Mouse (Mus musculus) lung, embryonic 15.5 days (tissue): Measurements from ENCODE around the gene Ptcd2. TPM values are rescaled to one million over a fixed set of nuclear protein-coding genes. Genes with fewer than 3 reads are reported as not detected.

Experiments used
- ATAC-seq: fragments of 200-750 bp; cut with Nextera tagmentation; 2 replicates; pipeline ENCODE4 v1.8.0; 2017; ENCODE audit warnings: moderate number of reproducible peaks, borderline replicate concordance; ENCODE audit not compliant: low FRiP score, low TSS enrichment; ENCODE audit errors: extremely low read depth
- H3K27ac ChIP-seq: fragments of 300-500 bp; sonication (generic); 2 replicates; pipeline ENCODE4 v1.5.1; 2015; ENCODE audit warnings: moderate library complexity, mild to moderate bottlenecking, inconsistent platforms
- H3K27me3 ChIP-seq: fragments of 300-500 bp; sonication (generic); 2 replicates; pipeline ENCODE4 v1.6.1; 2015; ENCODE audit warnings: inconsistent platforms
- H3K36me3 ChIP-seq: fragments of 300-500 bp; sonication (generic); 2 replicates; pipeline ENCODE4 v1.6.1; 2015; ENCODE audit warnings: inconsistent platforms
- H3K4me1 ChIP-seq: fragments of 300-500 bp; sonication (generic); 2 replicates; pipeline ENCODE4 v1.6.1; 2015; ENCODE audit warnings: inconsistent platforms
- H3K4me2 ChIP-seq: fragments of 300-500 bp; sonication (generic); 2 replicates; pipeline ENCODE4 v1.6.1; 2015; ENCODE audit warnings: inconsistent platforms, mild to moderate bottlenecking, moderate library complexity
- H3K4me3 ChIP-seq: fragments of 300-500 bp; sonication (generic); 2 replicates; pipeline ENCODE4 v1.5.1; 2015; ENCODE audit warnings: mild to moderate bottlenecking, inconsistent platforms
- H3K9ac ChIP-seq: fragments of 300-500 bp; sonication (generic); 2 replicates; pipeline ENCODE4 v1.6.1; 2015; ENCODE audit warnings: inconsistent platforms
- H3K9me3 ChIP-seq: fragments of 300-500 bp; sonication (generic); 2 replicates; pipeline ENCODE4 v1.6.1; 2016; ENCODE audit warnings: inconsistent platforms
- WGBS: fragments of 180-500 bp; shearing (Covaris S2); methylation state at CpG from one replicate; pipeline ENCODE4 v1.1.7; 2015; 5-methylcytosine and 5-hydroxymethylcytosine counted together
- polyA plus RNA-seq: library from polyadenylated mRNA; unstranded; fragments of >200 nt; fragmentation: Nextera tagmentation; extraction: Ambion mirVana; gene quantifications from 2 replicates; pipeline ENCODE4 v1.2.1, GENCODE M21; 2015

Gene Ptcd2
- polyA plus RNA-seq, 1 experiment from 2014 or later, result 45.3 TPM

DNA sequence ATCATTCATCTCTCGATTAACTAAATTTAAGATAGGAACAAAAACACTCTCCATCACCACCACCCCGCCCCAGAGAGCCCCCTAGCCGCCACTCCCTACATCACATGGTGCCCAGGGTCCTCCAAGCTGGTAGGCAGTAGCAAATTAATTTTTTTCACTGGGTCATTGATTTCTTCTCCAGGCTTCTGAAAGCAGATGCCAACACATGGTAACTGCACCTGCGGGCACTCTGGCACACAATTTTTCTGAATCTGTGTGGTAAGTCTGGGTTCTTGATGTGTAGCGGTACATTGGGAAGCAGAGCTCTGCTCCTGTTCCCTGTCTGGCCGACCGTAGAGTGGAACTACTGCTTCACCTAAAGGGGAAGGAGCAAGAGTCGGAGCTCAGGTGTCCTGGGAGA is 53.7 kb downstream of the Ptcd2 start:
- no peaks in the 10 kb centered on the region for H3K4me1 ChIP-seq
- no peaks in the 10 kb centered on the region for H3K27me3 ChIP-seq
- H3K9ac ChIP-seq, result no peak overlapping the region
- WGBS, result 84% methylated on average over 8 of the region's 8 CpGs
- no peak overlapping the region for H3K4me3 ChIP-seq
- no peak overlapping the region for H3K4me2 ChIP-seq
- no peaks in the 10 kb centered on the region for H3K36me3 ChIP-seq
- H3K9me3 ChIP-seq, result no peaks in the 10 kb centered on the region
- no peak for ATAC-seq
- H3K27ac ChIP-seq, result no peak overlapping the region

DNA sequence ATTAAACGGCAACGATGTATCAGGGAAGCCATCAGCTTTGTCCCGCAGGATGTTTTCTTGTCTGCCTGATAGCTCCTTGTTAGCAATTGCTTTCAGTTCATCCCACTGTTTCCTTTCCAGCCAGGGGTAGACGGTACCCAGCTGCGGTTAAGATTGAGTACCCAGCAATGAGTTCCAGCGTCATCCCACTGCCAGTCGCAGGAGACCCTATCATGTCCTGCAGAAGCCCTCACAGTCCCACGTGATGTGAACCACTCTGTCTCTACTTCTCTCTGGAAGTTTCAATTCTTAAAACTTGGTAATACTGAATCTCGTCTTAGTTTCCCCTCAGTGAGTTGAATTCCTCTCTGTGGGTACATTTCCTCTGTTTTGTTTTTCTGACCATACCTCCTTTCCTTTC is 56.7 kb downstream of the Ptcd2 start:
- H3K9me3 ChIP-seq, result no peaks in the 10 kb centered on the region
- H3K36me3 ChIP-seq, result no peaks in the 10 kb centered on the region
- H3K27me3 ChIP-seq, result no peaks in the 10 kb centered on the region
- ATAC-seq, result no peak
- H3K27ac ChIP-seq, result no peak overlapping the region
- no peak overlapping the region for H3K9ac ChIP-seq
- H3K4me2 ChIP-seq, result no peak overlapping the region
- 79% methylated on average over 9 of the region's 9 CpGs for WGBS
- no peak overlapping the region for H3K4me3 ChIP-seq
- H3K4me1 ChIP-seq, result no peaks in the 10 kb centered on the region

DNA sequence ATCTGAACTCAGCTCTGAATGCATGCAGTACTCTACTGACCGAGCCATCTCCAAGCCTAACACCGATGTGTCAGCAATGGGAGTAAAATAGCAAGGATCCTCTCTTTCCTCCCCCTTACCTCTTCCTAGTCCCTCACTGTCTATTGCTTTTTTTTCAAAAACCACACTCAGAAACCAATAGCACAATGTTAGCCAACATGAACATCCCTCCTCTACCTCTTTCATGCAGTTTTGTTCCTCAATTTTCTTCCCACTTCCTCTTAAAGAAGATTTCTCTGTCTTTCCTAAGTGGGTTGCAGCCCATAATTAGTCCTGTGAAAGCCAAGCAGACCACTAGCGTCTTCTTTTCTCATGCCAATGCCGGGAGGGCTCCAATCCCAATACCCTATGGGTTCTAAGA is 57.3 kb downstream of the Ptcd2 start:
- no peak overlapping the region for H3K9ac ChIP-seq
- H3K36me3 ChIP-seq, result no peaks in the 10 kb centered on the region
- ATAC-seq, result no peak
- no peaks in the 10 kb centered on the region for H3K9me3 ChIP-seq
- H3K27ac ChIP-seq, result no peak overlapping the region
- H3K4me2 ChIP-seq, result no peak overlapping the region
- 86% methylated on average over 4 of the region's 4 CpGs for WGBS
- H3K4me3 ChIP-seq, result no peak overlapping the region
- no peaks in the 10 kb centered on the region for H3K4me1 ChIP-seq
- no peaks in the 10 kb centered on the region for H3K27me3 ChIP-seq

DNA sequence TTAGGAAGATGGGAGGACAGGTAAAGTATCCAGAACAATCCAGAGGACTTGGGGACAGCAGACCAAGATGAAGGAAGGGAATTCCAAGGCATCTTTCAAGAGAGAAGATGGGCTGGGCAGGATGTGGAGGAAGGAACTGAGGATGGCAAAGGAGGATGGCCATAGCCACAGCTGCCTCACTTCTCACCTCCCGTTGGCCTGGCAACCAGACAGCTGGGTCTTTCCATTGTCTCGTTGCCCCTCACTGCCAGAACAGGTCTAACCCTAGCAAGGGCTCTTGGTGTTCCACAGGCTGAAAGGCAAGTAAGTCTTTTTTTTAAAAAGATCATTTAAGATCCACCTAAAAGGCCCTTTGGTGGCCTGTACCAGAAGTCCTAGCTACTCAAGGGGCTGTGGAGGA is 59.3 kb downstream of the Ptcd2 start:
- no peaks in the 10 kb centered on the region for H3K36me3 ChIP-seq
- no peaks in the 10 kb centered on the region for H3K4me1 ChIP-seq
- no peak overlapping the region for H3K9ac ChIP-seq
- H3K27me3 ChIP-seq, result no peaks in the 10 kb centered on the region
- no peak overlapping the region for H3K27ac ChIP-seq
- no peaks in the 10 kb centered on the region for H3K9me3 ChIP-seq
- H3K4me3 ChIP-seq, result no peak overlapping the region
- ATAC-seq, result no peak
- WGBS, result 23% methylated on average over 2 of the region's 2 CpGs
- H3K4me2 ChIP-seq, result no peak overlapping the region

DNA sequence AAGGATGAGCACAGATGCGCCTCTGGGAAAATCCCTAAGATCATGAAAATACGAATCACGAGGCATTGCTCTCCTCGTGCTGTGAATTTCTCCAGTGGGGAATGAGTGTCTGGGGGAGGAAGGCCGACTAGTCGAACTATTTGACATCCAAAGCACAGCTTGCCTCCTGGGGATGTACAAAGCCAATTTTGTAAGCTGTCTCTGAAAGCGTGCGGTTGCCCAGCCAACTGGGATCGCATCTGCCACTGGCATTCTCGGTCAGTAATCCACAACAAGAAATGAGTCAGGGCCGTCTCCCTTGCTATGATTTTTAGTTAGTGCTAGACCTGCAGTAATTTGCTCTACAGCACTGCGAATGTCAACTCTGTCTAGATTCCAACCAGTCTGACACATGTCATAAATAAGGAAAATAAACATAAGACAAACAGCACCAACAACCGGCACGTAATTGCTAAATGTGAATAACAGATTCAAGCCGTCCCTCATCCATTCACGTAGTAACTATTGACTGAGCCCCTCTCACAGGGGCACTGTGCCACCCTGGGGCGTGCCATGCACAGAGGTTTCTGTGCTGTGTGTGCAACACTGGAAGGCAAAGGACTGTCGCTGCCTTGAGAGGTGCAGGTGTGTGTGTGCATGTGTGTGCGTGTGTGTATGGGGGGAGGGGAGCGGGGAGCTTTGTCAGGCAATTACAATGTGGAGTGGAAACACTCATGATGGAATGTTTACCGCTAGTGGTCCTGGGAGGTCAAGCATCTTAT is 59.9 kb downstream of the Ptcd2 start:
- H3K36me3 ChIP-seq, result no peaks in the 10 kb centered on the region
- no peak overlapping the region for H3K27ac ChIP-seq
- no peaks in the 10 kb centered on the region for H3K27me3 ChIP-seq
- H3K9me3 ChIP-seq, result no peaks in the 10 kb centered on the region
- no peak for ATAC-seq
- H3K4me2 ChIP-seq, result no peak overlapping the region
- no peaks in the 10 kb centered on the region for H3K4me1 ChIP-seq
- no peak overlapping the region for H3K9ac ChIP-seq
- 73% methylated on average over 21 of the region's 21 CpGs for WGBS
- H3K4me3 ChIP-seq, result no peak overlapping the region

DNA sequence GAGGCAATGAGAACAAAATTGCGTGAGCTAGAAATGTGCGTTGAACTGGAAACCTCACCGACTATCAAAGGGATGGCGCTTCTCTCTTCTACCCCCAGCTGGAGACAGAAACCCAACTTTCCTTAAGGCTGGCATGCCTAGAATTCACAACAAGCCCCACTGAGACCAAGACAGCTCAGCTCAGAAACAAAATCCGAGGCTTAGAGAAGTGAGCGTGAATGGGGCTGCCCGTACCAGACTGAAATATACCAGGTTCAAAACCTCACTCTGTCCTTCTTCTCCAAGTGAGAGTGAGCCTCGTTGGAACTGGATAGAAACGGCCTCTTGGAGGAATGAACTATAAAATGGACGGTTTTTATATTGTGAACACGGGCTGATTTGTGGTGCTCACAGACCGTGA is 60.6 kb downstream of the Ptcd2 start:
- no peak for ATAC-seq
- Histone ChIP-seq H3K27me3 (no peaks in the 10 kb centered on the region), H3K9ac (no peak overlapping the region), H3K4me2 (no peak overlapping the region), H3K4me1 (no peaks in the 10 kb centered on the region), H3K9me3 (no peaks in the 10 kb centered on the region), H3K27ac (no peak overlapping the region), H3K4me3 (no peak overlapping the region), H3K36me3 (no peaks in the 10 kb centered on the region)
- WGBS, result 90% methylated on average over 12 of the region's 12 CpGs

DNA sequence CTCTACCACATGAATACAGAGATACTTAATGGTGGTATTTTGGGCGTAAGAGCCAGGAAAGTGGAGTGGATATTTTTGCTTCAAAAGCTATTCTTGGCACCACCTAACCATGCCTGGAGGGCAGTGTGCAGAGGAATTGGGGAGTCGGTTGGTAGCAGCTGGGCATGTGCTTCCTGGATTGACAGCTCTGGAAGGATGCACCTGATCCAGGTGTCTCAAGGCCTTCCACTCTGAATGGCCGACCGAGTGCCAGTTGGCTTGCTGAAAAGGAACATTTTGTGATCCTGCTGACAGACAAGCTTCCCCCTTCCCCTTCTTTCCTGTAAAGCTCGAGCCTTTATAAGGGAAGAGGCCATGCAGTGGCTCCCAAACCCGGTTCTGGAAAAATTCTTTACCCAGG is 61.5 kb downstream of the Ptcd2 start:
- Histone ChIP-seq H3K4me3 (no peak overlapping the region), H3K9me3 (no peaks in the 10 kb centered on the region), H3K9ac (no peak overlapping the region), H3K4me2 (no peak overlapping the region), H3K27ac (no peak overlapping the region), H3K27me3 (no peaks in the 10 kb centered on the region), H3K4me1 (no peaks in the 10 kb centered on the region), H3K36me3 (no peaks in the 10 kb centered on the region)
- 56% methylated on average over 6 of the region's 6 CpGs for WGBS
- no peak for ATAC-seq

DNA sequence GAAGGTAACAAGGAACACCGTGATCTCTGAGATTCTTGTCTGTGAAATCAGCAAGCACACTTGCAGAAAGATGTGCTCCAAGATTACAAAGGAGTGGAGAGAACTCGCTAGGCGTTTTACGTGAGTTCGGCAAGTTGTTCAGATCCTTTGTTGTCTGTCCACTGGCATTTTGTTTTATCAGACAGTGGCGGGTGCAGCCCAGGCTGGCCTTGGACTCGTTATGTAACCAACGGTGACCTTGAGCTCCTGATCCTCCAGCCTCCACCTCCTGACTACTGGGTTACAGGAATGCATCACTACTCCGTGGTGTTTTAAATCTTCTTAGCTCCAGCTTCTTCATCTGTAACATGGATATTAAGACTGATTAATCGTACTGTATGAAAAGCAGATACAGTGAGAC is 65.2 kb downstream of the Ptcd2 start:
- 50% methylated on average over 10 of the region's 10 CpGs for WGBS
- no peak overlapping the region for H3K9ac ChIP-seq
- no peaks in the 10 kb centered on the region for H3K9me3 ChIP-seq
- H3K36me3 ChIP-seq, result no peaks in the 10 kb centered on the region
- no peak overlapping the region for H3K4me2 ChIP-seq
- no peak overlapping the region for H3K27ac ChIP-seq
- ATAC-seq, result no peak
- no peaks in the 10 kb centered on the region for H3K4me1 ChIP-seq
- no peak overlapping the region for H3K4me3 ChIP-seq
- H3K27me3 ChIP-seq, result no peaks in the 10 kb centered on the region

DNA sequence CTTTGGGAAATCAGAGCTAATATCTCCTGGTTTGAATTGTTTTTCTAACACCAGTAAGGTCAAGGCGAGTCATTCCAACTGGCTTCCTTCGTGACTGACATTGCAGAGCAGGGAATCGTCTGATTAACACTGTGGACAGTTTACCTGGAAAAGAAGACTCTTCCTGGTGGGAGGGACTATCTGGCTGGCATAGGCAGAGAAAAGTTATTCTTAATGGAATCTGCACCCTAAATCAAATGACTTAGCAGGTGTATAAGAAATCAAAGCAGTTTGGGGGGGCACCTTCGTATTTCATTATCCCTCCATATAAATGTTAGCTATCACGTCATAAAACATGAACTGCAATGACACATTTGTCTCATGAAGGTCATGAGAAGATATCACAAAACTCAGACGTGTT is 66.0 kb downstream of the Ptcd2 start:
- H3K27me3 ChIP-seq, result no peaks in the 10 kb centered on the region
- no peak overlapping the region for H3K27ac ChIP-seq
- H3K4me3 ChIP-seq, result no peak overlapping the region
- no peaks in the 10 kb centered on the region for H3K9me3 ChIP-seq
- no peak overlapping the region for H3K9ac ChIP-seq
- 63% methylated on average over 6 of the region's 6 CpGs for WGBS
- no peaks in the 10 kb centered on the region for H3K4me1 ChIP-seq
- H3K4me2 ChIP-seq, result no peak overlapping the region
- H3K36me3 ChIP-seq, result no peaks in the 10 kb centered on the region
- no peak for ATAC-seq

DNA sequence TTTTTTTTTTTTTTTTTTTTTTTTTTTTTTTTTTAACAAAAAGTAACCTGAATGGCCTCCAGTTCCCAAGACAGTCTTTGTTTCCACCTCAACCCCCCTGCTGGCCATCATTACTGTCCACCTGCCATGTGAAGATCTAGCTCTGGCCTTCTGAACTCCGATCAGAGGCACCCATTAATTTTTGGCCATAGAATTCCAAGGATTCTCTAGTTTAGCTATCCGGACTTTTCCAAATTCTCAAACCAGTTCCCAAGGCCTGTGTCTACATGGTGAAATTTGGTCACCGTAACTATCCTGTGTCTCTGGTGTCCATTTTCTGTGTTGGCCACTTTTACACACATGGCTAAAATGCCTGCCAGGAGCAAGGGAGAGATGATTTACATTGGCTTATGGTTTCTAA is 67.0 kb downstream of the Ptcd2 start:
- Histone ChIP-seq H3K36me3 (no peaks in the 10 kb centered on the region), H3K9ac (no peak overlapping the region), H3K27ac (no peak overlapping the region), H3K4me2 (no peak overlapping the region), H3K4me1 (no peaks in the 10 kb centered on the region), H3K4me3 (no peak overlapping the region), H3K9me3 (no peaks in the 10 kb centered on the region), H3K27me3 (no peaks in the 10 kb centered on the region)
- ATAC-seq, result no peak
- 93% methylated on average over 3 of the region's 3 CpGs for WGBS

DNA sequence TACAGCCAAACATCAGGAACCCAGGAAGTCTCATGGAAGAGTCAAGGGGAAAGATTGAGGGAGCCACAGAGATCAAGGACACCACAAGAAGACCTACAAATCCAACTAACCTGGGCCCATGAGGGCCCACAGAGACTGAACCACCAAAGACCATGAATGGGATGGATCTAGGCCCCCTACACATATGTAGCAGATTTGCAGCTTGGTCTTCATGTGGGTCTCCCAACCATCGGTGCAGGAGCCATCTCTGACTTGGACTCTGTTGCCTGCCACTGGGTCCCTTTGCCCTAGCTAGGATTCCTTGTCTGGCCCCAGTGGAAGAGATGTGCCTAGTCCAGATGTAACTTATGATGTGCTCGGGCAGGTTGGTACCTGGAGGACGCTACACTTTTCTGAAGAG is 72.5 kb downstream of the Ptcd2 start:
- WGBS, result 84% methylated on average over 3 of the region's 3 CpGs

More for the DNA sequence above, 72.5 kb downstream of the Ptcd2 start:
- no peaks in the 10 kb centered on the region for H3K27me3 ChIP-seq
- no peak overlapping the region for H3K27ac ChIP-seq
- H3K4me3 ChIP-seq, result no peak overlapping the region
- no peaks in the 10 kb centered on the region for H3K4me1 ChIP-seq
- no peaks in the 10 kb centered on the region for H3K9me3 ChIP-seq
- H3K9ac ChIP-seq, result no peak overlapping the region
- H3K4me2 ChIP-seq, result no peak overlapping the region
- no peak for ATAC-seq
- H3K36me3 ChIP-seq, result no peaks in the 10 kb centered on the region
